Mouse (Mus musculus): ENCODE results near the gene Elmo3.

Gene Elmo3

DNA sequence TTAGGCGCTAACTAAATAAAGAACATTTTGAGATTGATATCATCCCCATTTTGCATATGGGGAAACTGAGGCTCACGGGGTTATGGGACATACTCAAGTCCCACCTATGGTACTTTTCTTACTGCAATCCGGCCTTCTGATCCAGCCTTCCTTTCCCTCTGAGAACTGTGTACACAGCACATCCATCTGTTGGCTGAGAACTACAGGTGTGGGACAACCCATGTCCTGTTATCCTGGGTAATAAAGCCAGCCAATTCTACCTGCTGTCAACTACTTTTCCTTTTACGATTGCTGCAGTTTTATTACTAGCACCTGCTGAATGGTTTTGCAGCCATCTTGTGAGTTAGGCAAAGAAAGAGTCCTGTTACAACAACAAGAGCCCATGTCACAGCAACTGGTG, 49.1 kb downstream of the Elmo3 start:
- DNase-seq (ENCODE audit: low spot score), result no peak

- peak; percentile 75 for DNase-seq (ENCODE audit: low spot score)
Measured at GRCm38 (mm10) chr8:105355179-105356024, 50.0 kb downstream of the Elmo3 start.

- no peak for DNase-seq (ENCODE audit: low spot score)
Measured at GRCm38 (mm10) chr8:105356681-105357080, 51.3 kb downstream of the Elmo3 start.

DNA sequence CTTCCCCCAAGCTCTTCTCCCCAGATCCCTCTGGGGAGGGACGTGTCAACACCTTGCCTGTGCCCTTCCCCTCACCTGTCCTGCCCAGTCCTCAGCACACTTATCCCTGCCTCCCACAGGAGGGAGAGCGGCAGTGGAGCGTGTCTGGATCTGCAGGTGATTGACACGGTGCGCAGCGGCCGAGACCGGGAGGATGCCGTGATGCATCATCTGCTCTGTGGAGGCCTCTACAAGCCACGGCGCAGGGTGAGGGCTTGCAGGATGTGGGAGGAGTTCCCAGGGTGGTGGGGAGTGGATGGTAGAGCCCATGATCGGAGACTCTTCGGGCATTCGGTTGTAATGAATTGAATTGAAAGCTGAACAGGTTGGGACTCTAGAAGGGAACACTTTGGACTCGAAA, 53.8 kb downstream of the Elmo3 start:
- DNase-seq (ENCODE audit: low spot score), result no peak

DNA sequence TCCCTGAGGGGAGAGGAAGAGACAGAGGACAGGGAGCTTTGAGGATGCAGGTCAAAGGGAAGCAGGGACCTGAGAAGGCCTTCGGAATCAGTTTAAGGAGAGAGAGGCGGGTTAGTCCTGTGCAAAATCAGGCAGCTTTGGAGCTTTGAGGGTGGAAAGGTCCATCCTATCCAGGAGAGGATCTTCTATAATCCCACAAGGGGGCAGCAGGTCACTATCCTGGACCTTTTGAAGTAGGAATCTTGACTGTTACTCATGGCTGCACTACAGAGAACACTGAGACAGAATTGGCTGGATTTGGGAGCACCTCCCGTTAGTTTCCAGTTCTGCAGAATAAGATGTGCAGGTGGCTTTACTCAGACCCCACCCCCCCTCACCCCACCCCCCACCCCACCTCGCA, 54.2 kb downstream of the Elmo3 start:
- DNase-seq (ENCODE audit: low spot score), result peak; percentile 75
